Mouse (Mus musculus): ENCODE measurements around the gene Slc4a4. TPM values are rescaled to one million over a fixed set of nuclear protein-coding genes. Genes with fewer than 3 reads are reported as not detected.

The Slc4a4 gene
- total RNA-seq, 2 experiments from 2014 or later = 154 to 161 TPM

GRCm38 (mm10) chr5:89278309-89278708, 391.7 kb downstream of the Slc4a4 start:
- Histone ChIP-seq H3K27ac (no peak overlapping the region), H3K4me3 (no peak overlapping the region)
- TF ChIP-seq CTCF (conservative IDR thresholded peaks at IDR 0.05) = no peak
- no peak for DNase-seq (ENCODE audit: low spot score in 2 of 2)

- Histone ChIP-seq H3K27ac (no peak overlapping the region), H3K4me3 (no peak overlapping the region)
- no peak for DNase-seq (ENCODE audit: low spot score in 2 of 2)
- no peak for TF ChIP-seq CTCF (conservative IDR thresholded peaks at IDR 0.05)
These were observed 393.8 kb downstream of the Slc4a4 start for GRCm38 (mm10) chr5:89280312-89280863.

Other genes starting within 250 kb of the Slc4a4 start
- gene Grsf1, start 210.6 kb upstream of the Slc4a4 start, total RNA-seq (2021) = 10 to 100 TPM; 87.2 to 95.2 TPM
- 10 to 100 TPM; 29.6 to 31.9 TPM for gene Mob1b, start 166.0 kb upstream of the Slc4a4 start, total RNA-seq (2021)
- 10 to 100 TPM; 13.7 to 14.9 TPM for gene Dck, start 121.8 kb upstream of the Slc4a4 start, total RNA-seq (2021)